Mouse (Mus musculus): Measurements from ENCODE around the gene Tmsb15b2.
"Not testable (repeated sequence)": the region's sequence is repeated elsewhere in the genome, so short reads cannot be mapped to it uniquely, and the experiment has no call there.

Tmsb15b2 gene

GRCm38 (mm10) chrX:136975397-136975796, at the start of gene Tmsb15b2:
Gene Tmsb15b2 (minus strand): TSS chrX:136975497.
- not testable (repeated sequence) for DNase-seq (ENCODE audit: extremely low read depth, low read depth, low spot score)

GRCm38 (mm10) chrX:137019310-137019709, 44.0 kb upstream of the Tmsb15b2 start:
- DNase-seq (ENCODE audit: extremely low read depth, low read depth, low spot score): no peak

GRCm38 (mm10) chrX:137017668-137018067, 42.4 kb upstream of the Tmsb15b2 start:
- no peak for DNase-seq (ENCODE audit: extremely low read depth, low read depth, low spot score)

GRCm38 (mm10) chrX:137015099-137015709, 39.9 kb upstream of the Tmsb15b2 start:
- no peak for DNase-seq (ENCODE audit: extremely low read depth, low read depth, low spot score)

- DNase-seq (ENCODE audit: extremely low read depth, low read depth, low spot score): no peak
Observed at GRCm38 (mm10) chrX:136996256-136996655, 21.0 kb upstream of the Tmsb15b2 start.

- no peak for DNase-seq (ENCODE audit: extremely low read depth, low read depth, low spot score)
Observed at GRCm38 (mm10) chrX:136993641-136994040, 18.3 kb upstream of the Tmsb15b2 start.

GRCm38 (mm10) chrX:136992978-136993547, 17.8 kb upstream of the Tmsb15b2 start, which contains the start of gene Zcchc18:
Gene Zcchc18 (plus strand): TSS chrX:136993155.
- DNase-seq (ENCODE audit: extremely low read depth, low read depth, low spot score): no peak

GRCm38 (mm10) chrX:136992191-136992965, 17.1 kb upstream of the Tmsb15b2 start:
- no peak for DNase-seq (ENCODE audit: extremely low read depth, low read depth, low spot score)

GRCm38 (mm10) chrX:136991274-136991673, 16.0 kb upstream of the Tmsb15b2 start:
- no peak for DNase-seq (ENCODE audit: extremely low read depth, low read depth, low spot score)

- DNase-seq (ENCODE audit: extremely low read depth, low read depth, low spot score): no peak
Observed at GRCm38 (mm10) chrX:136986039-136986438, 10.7 kb upstream of the Tmsb15b2 start.

GRCm38 (mm10) chrX:136978616-136979015, 3.3 kb upstream of the Tmsb15b2 start:
- DNase-seq (ENCODE audit: extremely low read depth, low read depth, low spot score): no peak

- DNase-seq (ENCODE audit: extremely low read depth, low read depth, low spot score): no peak
Observed at GRCm38 (mm10) chrX:136976424-136977084, 1.3 kb upstream of the Tmsb15b2 start, which contains the start of the genes Tmsb15l and Tmsb15b1. Gene Tmsb15l (minus strand): TSS chrX:136976869. Gene Tmsb15b1 (minus strand): TSS chrX:136976874.

GRCm38 (mm10) chrX:136959688-136960087, 15.6 kb downstream of the Tmsb15b2 start:
- no peak for DNase-seq (ENCODE audit: extremely low read depth, low read depth, low spot score)

- not testable (repeated sequence) for DNase-seq (ENCODE audit: extremely low read depth, low read depth, low spot score)
Observed at GRCm38 (mm10) chrX:136958300-136958699, 17.0 kb downstream of the Tmsb15b2 start.

- not testable (repeated sequence) for DNase-seq (ENCODE audit: extremely low read depth, low read depth, low spot score)
Observed at GRCm38 (mm10) chrX:136957583-136958279, 17.6 kb downstream of the Tmsb15b2 start.

- no peak for DNase-seq (ENCODE audit: extremely low read depth, low read depth, low spot score)
Observed at GRCm38 (mm10) chrX:136937985-136938384, 37.3 kb downstream of the Tmsb15b2 start.

GRCm38 (mm10) chrX:136927031-136927430, 48.3 kb downstream of the Tmsb15b2 start, which contains the start of gene H2bfm:
Gene H2bfm (plus strand): TSS chrX:136927325.
- no peak for DNase-seq (ENCODE audit: extremely low read depth, low read depth, low spot score)

GRCm38 (mm10) chrX:136925863-136926262, 49.4 kb downstream of the Tmsb15b2 start:
- no peak for DNase-seq (ENCODE audit: extremely low read depth, low read depth, low spot score)

All from fat pad, adult 2 months (tissue).